Mouse (Mus musculus) ovary, postnatal 36 days (tissue): Measurements from ENCODE around the gene Golga5.

Experiments
- DNase-seq: peaks from one replicate; pipeline ENCODE4 v3.0.0; 2022; ENCODE audit warnings: low spot score, mixed read lengths

Golga5 gene

GRCm38 (mm10) chr12:102514751-102515150 lies 45.8 kb downstream of the Golga5 start:
- DNase-seq, result no peak

- no peak for DNase-seq
Observed at GRCm38 (mm10) chr12:102516151-102516550, 47.2 kb downstream of the Golga5 start.

GRCm38 (mm10) chr12:102517647-102518046 lies 48.7 kb downstream of the Golga5 start:
- DNase-seq, result no peak

DNA sequence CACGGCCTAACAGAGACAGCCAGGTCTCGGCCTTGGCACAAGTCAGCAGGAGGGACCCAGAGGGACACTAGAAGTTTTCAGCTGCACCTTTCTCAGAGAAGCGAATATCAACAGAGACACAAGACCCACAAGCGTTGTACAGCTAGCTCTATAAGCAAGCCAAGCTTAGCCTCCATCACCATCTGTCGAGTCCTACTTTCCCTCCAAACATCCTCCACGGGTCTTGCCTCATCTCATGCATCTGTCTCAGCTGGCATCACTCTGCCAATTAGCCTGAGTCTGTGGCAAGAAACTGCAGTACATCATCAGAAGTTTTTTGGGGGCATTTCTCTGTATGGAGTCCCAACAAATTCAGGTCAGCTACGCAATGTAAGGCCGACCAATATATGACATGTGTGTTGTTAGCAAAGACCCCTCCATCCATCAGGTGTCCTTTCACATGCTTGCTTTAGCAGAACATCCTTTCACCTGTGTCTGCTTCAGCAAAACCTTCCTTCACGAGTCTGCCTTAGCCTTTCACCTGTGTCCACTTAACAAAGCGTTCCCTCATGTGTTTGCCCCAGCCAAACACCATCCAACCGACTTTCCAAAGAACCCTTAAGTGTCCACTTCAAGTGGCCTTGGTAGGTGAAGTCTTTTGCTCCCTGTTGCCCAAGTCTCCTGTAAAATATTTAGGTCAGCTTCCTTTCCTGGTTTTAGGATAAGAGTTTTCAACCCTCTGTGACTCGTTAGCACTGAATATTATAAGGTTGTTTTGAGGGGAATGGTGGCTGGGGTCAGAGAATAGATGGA lies 51.2 kb downstream of the Golga5 start:
- DNase-seq, result no peak

DNA sequence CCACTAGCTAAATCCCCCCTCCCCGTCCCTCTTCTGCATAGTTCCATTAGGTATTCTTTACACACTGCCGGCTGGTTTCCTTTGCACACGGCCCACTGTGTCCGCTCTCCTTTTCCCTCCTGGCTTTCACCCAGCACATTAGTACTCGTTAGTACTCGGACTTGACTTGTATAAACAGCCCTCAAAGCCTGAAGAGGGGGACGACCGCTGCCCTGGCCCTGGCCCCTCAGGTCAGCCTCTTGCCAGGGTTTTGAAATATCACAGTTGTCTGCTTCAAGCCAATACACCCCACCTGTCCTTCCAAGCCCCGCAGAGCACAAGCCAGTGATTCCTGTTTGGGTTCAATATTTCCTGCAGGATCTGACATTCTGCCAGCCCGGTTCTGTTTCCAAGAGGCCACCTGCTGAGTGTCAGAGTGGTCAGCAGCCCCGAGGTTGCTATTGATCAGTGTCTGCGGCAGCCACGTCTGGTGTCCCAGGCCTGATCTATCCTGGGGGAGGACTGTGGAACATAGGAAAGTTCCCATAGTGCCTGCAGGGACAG lies 52.9 kb downstream of the Golga5 start:
- peak; percentile 7 for DNase-seq

DNA sequence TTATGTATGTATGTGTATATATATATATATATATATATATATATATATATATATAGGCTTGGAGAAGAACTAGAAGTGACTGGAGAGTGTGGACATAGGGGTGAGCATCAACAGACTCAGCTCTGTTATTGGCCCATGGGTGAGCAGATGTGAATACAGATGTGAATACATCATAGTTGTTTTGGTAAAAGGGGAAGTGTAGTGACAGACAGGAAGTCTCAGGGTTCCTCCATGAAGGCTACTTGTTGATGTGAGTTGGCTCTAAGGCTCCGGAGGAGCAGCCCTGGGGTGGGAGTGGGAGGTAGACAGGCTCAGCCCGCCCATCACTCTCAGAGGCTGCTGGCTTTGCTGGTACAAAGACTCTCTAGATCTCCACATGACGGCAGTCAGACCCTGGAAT lies 55.3 kb downstream of the Golga5 start:
- DNase-seq, result no peak

GRCm38 (mm10) chr12:102524760-102525159 lies 55.8 kb downstream of the Golga5 start:
- DNase-seq, result peak; percentile 15

- no peak for DNase-seq
Observed at GRCm38 (mm10) chr12:102527989-102528388, 59.1 kb downstream of the Golga5 start.

GRCm38 (mm10) chr12:102535796-102536195 lies 66.9 kb downstream of the Golga5 start:
- DNase-seq, result no peak

GRCm38 (mm10) chr12:102540278-102540677 lies 71.3 kb downstream of the Golga5 start:
- DNase-seq, result no peak

DNA sequence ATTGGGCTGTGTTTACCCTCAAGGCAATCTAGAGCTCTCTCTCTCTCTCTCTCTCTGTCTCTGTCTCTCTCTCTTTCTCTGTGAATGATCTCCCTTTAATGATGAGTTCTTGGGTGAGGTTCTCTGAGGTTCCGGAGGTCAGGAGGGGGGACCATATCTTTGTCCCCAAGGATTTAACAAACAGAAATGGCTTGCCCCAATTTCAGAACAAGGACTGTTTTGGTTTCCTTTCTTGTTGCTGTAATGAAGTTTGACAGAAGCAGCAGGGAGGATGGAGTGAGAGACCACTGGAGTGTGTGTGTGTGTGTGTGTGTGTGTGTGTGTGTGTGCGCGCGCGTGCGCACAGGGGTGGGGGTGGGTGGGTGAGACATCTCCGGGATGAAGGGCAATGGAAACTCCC lies 72.2 kb downstream of the Golga5 start:
- no peak for DNase-seq

DNA sequence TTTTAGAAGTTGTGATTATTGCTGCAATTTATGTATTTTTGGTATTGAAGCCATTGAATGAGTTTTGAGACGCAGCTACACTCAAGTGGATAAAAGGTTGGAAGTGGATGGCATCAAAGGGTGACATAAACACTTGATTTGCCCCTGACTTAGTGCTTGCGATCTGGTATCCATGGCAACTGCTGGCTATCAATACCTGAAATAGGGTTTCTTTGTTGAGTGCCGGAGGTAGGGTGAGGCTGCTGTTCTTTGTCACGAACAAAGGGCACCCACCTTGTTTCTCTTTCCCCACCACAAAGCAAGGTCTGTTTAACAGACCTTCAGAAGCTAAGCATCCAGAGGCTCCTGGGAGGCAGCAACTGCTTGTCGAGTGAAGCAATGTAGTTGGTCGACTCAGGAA lies 76.2 kb downstream of the Golga5 start:
- no peak for DNase-seq
